Mouse (Mus musculus): ENCODE results near the gene Ing5. TPM values are rescaled to one million over a fixed set of nuclear protein-coding genes. Genes with fewer than 3 reads are reported as not detected.

Ing5 gene
- polyA plus RNA-seq, 2 experiments from 2014 or later = 25.4 to 36.9 TPM

Other genes starting within 250 kb of the Ing5 start
- gene Stk25, start 145.3 kb upstream of the Ing5 start, polyA plus RNA-seq (2017; shearing (Covaris generic)) = 10 to 100 TPM; 31.2 to 42.6 TPM
- gene Bok, start 118.3 kb upstream of the Ing5 start, polyA plus RNA-seq (2017; shearing (Covaris generic)) = not detected
- 100 to 1,000 TPM in 1 of 2 experiments, 10 to 100 TPM in 1; 87.1 to 104 TPM for gene Atg4b, start 52.5 kb upstream of the Ing5 start, polyA plus RNA-seq (2017; shearing (Covaris generic))
- 10 to 100 TPM; 14.1 to 24.8 TPM for gene Thap4, start 49.1 kb upstream of the Ing5 start, polyA plus RNA-seq (2017; shearing (Covaris generic))
- gene Dtymk, start 2.0 kb upstream of the Ing5 start, polyA plus RNA-seq (2017; shearing (Covaris generic)) = 100 to 1,000 TPM; 120 to 147 TPM
- 10 to 100 TPM; 24.5 to 37.2 TPM for gene D2hgdh, start 20.9 kb downstream of the Ing5 start, polyA plus RNA-seq (2017; shearing (Covaris generic))
- gene Gal3st2, start 57.3 kb downstream of the Ing5 start, polyA plus RNA-seq (2017; shearing (Covaris generic)) = not detected
- not detected for gene Gal3st2b, start 114.3 kb downstream of the Ing5 start, polyA plus RNA-seq (2017; shearing (Covaris generic))
- gene Gal3st2c, start 186.5 kb downstream of the Ing5 start, polyA plus RNA-seq (2017; shearing (Covaris generic)) = under 1 TPM in 1 of 2 experiments, not detected in 1; 0.08 TPM
- gene Neu4, start 216.5 kb downstream of the Ing5 start, polyA plus RNA-seq (2017; shearing (Covaris generic)) = not detected
- 100 to 1,000 TPM; 188 to 330 TPM for gene Pdcd1, start 248.6 kb downstream of the Ing5 start, polyA plus RNA-seq (2017; shearing (Covaris generic))

All from CD4-positive, CD25-positive, alpha-beta regulatory T cell, adult 4 months (primary cell).